Mouse (Mus musculus) liver, embryonic 14.5 days (tissue): ENCODE results near the gene Gm20671.

Experiments
- CTCF ChIP-seq: IDR thresholded peaks from 2 replicates; pipeline ENCODE4 v1.5.1; 2016; ENCODE audit warnings: antibody characterized with exemption, low read depth, control low read depth
- EP300 ChIP-seq: IDR thresholded peaks from 2 replicates; pipeline ENCODE4 v1.6.1; 2016; ENCODE audit warnings: antibody characterized with exemption, low read depth

DNA sequence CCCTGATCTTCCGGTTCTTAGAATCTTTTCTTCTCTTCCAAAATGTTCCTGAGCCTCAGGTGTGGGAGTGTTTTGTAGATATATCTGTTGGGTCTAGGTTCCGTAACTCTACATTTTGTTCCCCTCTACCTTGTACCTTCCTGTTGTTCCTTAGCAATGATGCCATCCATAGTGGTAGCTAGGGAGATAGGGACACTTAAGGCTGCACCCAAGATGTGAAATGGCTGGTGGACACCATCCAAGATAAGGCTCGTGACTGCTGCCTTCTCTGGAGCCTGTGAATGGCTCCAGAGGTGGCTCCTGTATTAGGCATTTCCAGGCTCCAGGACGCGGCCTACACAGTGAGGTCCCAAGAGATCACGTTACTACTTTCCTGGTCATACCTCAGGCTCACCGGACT is 98.6 kb downstream of the Gm20671 start:
- TF ChIP-seq CTCF (no peak), EP300 (no peak)
